Mouse (Mus musculus) 3T3-L1 (cell line): ENCODE results near the gene Slc2a2.

Experiments used
- DNase-seq: peaks from one replicate; pipeline ENCODE4 v3.0.0-alpha.2; 2015; ENCODE audit warnings: low read depth, low spot score

The Slc2a2 gene

DNA sequence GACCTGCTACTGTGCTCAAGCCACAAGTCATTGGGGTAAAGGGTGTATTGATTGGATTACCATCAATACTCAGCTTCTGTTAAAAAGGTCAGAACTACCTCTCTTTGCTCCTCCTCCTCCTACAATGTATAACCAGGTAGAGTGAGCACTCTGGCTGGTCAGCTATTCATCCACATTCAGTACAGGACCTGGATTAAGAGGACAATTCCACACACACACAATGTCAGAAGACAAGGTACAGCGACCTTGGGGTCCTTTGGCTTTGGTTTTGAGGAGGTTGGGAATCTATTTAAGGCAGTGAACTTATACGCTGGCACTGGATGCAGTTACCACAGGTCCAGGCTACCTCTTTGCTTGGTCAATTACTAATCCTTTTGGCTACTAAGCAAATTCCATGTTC lies at the start of gene Slc2a2:
Slc2a2 (plus strand) TSS at position 107 of the 400 bp plus-strand sequence.
- DNase-seq = no peak

DNA sequence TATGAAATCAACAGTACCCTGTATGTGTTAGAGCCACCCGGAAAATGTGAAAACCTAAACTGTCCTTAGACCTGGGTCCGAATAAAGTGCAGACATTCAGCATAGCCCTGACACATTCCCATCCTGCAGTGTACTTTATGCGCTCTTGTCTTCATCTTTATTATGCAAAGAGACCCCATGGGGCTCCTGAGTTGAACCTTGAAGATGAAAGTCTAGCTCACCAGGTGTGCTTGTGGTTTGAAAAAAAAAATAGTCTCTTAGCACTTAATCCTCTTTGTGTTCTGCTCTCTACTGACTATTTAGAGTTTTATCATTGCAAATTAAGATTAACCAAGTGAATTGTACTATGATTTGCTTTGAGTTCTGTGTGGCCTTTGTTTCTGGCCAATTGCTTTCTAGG lies 45.1 kb upstream of the Slc2a2 start:
- DNase-seq = no peak

DNA sequence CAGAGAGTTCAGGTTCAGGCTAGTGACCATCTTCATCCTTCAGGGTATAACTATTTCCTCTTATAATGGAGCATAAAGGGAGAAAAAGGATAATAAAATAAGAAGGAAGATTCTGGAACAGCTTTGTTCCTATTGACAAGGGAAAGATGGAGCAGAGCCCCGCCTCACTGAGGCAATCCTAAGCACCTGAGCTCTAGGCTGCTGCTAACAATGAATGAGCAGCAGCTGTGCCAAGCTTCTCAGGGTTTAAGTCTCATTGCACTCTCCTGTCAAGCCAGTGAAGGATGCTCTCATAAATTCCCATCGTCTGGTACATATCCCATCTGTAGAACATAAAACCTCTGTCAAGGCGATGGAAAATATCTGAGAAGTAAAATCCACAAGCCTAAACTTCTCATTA lies 44.7 kb upstream of the Slc2a2 start:
- no peak for DNase-seq

DNA sequence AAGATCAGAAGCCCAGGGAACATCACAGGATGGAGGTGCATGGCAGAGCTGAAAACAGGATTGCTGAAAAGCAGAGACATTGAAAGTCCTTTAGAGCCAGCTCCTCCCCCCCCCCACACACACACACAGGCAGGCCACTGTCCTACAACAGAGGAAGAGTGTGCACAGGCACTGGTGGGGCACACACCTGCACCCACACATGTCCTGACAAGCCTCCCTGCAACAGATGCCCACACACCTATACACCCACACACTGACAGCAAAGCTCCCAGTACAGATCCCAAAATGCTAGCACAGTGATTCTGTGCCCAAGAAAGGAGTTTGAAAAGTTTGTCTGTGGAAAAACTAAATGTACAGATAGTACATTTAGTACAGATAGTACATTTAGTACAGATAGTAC lies 43.0 kb upstream of the Slc2a2 start:
- DNase-seq = no peak

DNA sequence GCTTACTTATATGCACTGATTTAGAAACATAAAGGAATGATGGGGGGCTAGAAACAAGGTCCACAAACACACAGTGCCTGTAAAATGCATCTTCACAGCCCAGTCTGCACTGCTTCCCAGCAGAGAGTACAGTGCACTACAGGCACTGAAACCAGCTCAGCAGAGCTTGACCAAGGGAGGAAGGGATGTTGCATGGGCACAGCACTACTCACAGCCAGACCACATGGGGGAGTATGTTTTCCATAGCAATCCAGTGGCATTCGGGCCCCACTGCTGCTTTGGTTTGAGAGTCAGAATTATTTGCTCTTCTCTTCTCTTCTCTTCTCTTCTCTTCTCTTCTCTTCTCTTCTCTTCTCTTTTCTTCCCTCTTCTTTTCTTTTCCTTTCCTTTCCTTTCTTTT lies 39.4 kb upstream of the Slc2a2 start:
- peak; percentile 5 for DNase-seq

DNA sequence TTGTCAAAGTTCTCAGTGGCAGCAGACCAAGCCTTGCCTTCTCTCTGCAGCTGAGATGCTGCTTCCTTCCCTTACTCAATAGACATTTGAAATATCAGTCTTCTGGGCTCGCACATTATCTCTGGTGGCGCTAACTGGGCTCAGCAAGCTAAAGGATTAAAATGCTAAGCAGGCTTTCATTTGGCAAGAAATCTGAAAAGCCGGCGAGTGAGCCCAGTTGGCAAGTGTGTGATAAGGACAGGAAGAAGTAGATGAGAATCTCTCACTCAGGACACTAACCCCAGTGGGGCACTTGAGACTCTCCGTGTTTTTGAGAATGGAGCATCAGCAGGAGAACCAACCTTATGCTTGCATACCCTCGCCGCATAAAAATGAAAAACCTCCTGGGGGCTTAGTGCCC lies 16.9 kb upstream of the Slc2a2 start:
- DNase-seq = no peak

DNA sequence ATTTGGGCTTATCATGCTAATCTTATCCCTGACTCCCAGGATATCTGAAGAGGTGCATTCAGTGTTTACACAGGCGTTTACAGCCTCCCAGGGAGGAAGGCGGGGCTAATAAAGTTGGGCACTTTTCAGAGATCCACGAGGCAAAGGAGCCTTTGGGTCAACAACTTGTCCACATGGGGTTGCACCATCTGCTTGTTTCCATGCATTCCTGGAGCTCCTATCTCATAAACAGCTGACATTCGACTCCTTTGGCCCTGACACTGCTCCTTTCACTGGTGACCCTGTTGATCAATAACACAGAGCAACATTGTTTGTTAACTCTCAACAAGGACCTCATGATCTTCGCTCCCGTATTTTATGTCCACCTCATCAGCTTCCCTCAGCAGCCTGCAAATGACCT lies 15.8 kb upstream of the Slc2a2 start:
- no peak for DNase-seq

DNA sequence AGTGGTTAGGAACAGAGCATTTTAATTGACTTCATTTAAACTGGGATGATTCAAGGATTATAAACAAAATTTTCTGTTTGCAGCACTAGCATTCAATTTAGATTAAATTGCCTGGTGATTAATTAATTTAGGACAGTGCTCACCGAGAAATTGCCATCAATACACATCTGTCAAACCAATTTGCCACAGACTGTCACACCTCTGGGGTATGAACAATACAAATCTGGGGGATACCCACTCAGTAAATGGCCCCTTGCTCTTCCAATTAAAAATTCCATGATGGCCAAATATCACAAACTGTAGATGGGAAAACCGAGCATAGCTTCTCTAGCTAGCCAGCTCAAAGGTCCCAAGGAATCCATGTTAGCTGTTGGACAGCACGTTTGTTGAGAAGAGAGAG lies 15.3 kb upstream of the Slc2a2 start:
- no peak for DNase-seq

DNA sequence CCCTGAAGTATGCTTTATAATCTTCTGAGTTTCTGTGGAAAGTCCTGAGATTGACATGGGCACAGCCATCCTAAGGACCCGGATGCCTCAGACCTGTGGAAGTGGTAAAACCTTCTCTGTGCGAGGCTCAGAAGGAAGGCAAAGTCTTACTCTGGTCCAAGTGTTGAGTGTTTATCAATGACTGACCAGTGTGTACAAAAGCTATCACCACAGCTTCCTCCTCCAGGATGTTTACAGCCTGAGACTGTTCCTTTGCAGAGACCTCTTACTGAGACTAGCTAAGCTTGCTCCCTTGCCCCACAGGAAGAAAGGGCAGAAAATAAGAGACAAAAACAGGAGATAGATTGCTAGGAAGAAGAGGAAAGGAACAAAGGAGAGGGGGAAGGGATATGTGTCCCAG lies 12.2 kb upstream of the Slc2a2 start:
- DNase-seq = no peak

DNA sequence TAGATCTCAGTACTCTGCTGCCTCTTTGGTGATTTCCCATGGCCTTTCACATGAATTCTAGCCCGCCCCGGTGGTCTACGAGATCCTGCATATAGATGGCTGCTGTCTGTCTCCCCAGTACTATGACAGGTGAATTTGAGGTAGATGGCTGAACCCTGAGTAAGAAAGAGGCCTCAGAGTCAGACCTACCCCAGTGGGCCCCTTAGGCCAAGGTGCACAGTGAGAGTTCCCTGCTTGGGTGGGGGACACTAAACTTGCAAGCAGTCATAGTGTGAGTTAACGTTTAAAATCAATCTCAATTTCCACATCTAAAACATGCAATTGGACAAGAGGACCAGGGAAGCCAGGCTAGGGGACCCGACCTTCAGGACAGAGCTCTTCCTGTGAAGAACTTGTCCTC lies 2.9 kb upstream of the Slc2a2 start:
- DNase-seq = no peak

DNA sequence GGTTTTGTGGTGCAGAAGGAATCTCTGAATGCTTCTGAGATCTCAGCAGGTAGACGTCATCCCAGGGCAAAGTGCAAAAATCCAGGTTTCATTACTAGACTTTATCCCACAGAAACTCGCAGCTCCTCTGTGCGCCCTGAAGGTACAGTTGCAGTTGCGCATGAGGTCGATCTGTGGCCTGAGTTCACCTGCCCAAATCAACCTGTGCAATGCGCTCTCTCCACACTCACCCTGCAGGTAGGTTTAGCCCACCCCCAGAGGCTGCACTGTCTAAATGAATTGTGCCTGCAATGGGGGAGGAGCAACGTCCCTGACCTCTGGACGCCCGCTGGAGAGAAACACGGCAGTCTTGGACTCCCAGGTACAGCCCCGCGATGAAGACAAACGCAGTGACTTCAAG lies 2.1 kb upstream of the Slc2a2 start:
- no peak for DNase-seq

DNA sequence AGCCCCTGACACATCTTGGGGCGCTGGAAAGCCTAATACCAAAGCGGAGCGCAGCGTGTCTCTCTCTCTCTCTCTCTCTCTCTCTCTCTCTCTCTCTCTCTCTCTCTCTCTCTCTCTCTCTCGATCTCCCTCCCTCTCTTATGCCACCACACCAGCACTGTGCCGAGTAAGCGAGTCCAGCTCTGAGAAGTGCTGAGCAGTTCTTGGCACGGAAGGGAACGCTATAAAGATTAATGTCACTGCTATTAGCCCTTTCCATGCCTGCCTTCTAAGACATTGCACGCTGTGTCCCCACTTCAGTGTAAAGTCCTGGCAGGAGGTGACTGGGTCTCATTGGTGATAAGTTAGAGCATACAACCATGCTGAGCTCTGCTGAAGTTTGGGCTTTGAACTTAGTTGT lies 1.5 kb upstream of the Slc2a2 start:
- no peak for DNase-seq

DNA sequence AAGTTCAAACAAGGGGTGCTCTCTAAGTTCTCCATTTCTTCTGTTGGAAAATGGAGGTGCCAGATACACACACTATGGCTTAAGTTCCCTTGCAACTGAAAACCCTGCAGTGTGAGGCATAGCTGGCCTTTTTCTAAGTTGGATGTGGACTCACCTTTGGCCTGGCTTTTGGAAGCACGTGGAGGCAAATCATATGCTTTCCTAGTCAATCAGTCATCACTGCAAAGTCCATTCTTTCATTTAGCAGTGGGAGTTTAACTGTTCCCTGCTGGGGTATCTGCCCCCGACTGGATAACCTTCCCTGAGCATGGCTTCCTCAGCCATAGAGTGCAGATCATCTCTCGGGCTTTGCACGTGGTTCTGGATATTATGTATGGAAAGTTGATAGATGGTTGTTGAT lies 1.9 kb downstream of the Slc2a2 start:
- DNase-seq = no peak

DNA sequence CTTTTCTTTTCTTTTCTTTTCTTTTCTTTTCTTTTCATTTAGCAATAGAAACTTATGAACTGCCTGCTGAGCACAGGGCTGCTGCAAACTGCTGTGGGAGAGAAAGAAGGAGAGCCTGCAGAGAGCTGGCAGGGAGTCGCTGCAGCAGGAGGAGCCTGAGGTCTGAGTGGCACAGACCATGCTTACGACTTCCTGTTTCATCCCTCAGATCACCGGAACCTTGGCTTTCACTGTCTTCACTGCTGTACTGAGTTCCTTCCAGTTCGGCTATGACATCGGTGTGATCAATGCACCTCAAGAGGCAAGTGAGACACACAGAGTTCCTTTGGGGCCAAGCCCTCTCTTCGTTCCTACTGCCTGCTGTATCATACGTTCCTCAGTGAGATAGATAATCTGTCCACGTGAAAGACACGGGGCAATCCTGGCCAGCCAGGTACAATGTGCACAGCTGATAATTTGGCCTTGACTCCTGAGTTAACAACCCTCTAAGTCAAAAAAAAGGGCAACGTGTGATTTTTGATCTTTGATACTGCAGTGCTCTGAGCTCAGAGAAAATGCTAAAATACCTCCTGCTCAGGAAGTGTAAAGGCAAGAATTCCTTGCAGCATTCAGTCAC lies 7.9 kb downstream of the Slc2a2 start:
- no peak for DNase-seq

DNA sequence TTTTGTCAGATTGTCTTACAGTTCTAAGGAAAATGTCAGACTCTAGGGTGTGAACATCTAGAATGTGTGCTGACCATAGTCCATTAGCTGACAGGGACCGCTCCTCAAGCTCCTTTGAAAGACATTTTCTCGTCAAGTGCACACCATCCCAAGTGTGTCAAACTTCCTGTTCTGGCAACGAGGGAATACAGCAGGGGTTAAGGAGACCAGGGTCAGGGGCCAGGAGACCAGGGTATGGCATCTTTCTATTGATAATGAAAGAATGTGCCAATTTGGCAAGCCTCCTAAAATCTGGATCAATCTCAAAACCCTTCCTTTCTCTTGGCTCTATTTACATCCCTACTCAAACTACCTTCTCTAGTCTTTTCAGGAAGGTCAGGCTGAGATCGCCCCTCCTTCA lies 9.0 kb downstream of the Slc2a2 start:
- no peak for DNase-seq

DNA sequence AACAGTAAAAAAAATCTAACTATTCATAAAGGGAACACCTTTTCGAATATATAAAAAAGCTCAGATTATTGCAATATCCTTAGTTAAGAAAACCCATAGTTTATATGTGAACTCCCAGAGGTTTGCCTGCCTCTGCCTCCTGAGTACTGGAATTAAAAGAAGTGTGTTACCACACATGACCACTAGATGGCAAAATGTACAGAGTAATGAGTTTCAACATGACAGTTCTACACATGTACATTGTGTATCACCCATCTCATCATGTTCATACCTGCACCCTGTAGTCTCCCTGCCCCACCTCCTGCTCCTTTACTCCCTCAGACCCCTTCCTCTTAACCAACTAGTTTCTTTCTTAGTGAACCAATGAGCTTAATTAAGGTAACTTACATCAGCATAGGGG lies 12.0 kb downstream of the Slc2a2 start:
- peak; percentile 73 for DNase-seq

DNA sequence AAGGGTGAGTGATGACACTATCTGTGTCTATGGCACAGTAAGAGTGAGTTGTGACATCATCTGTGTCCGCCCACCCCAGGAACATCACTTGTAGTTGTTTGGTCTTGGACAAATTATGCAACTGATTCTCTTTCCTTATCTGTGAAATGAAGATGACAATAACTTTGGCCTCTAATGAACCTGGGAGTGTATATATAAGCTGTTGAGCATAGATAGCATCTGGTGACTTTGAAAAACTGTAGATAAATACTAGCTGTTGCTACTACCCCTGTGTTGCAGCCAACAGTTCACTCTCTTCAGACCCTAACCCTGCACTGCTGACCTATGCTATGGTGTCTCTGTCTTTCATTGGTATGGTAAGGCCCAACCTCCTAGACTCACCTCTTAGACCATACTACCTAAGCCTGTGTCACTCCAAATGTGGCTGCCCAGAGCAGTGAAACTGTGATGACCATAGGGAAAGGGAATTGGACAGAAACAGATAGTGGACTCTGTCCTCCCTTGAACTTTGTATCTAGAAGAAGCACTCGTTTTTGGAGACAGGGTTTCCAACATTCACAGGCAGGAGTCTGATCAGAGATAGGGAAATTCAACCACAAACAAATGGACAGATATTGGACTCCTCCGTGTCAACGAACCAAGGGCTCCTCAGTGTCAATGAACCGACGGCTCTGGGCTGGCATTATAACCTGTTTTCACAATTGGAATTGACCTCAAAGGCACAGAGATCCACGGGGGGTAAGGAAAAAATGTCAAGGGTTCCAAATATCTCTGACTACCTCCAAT lies 16.4 kb downstream of the Slc2a2 start:
- no peak for DNase-seq

DNA sequence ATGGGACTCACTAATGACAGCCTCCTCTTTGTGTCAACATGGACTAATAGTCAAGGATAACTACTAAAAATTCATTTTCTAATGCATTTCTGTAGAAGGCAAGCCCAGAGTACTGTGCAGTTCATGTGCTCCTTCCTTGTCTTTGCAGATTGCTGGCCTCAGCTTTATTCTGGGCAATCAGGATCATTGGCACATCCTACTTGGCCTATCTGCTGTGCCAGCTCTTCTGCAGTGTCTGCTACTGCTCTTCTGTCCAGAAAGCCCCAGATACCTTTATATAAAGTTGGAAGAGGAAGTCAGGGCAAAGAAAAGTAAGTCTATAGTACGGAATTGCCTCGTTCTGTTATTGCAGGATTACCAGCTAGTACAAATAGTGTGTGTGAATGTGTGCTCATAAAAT lies 20.8 kb downstream of the Slc2a2 start:
- no peak for DNase-seq

DNA sequence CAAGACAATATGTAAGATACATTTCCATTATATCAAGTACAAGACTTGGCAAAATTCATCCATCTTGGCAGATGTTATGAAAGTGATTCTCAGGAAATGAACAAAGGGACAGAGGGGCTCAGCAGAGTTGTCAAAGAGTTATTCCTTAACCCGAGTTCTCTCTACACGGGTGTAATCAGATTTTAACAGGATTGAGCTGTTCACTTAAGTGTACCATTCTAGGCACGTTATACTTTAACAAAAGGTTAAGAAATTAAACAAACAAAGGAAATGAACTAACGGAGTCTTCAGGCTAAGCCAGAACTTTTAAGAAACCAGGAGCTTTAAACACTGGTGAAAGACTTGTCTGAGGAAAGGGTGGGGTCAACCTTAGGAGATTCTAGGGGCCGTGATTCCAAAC lies 23.5 kb downstream of the Slc2a2 start:
- DNase-seq = no peak

DNA sequence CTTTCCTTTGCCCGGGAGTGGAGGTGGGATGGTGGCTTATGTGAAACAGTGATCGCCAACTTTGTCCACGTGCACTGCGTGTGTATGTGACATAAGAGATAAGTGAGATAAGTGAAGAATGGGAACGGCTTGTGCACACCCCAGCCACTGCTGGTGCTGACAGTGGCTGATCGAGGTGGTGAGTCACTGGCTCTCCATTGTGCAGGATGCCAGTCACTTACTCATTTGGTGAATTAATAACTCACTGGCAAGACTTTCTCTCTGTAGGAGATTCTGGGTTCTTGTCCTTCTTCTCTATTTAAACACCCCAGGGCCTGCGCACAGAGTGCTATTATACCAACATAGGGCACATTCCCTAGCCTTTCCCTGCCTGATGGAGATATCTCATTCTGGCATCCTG lies 24.1 kb downstream of the Slc2a2 start:
- DNase-seq = peak; percentile 51

DNA sequence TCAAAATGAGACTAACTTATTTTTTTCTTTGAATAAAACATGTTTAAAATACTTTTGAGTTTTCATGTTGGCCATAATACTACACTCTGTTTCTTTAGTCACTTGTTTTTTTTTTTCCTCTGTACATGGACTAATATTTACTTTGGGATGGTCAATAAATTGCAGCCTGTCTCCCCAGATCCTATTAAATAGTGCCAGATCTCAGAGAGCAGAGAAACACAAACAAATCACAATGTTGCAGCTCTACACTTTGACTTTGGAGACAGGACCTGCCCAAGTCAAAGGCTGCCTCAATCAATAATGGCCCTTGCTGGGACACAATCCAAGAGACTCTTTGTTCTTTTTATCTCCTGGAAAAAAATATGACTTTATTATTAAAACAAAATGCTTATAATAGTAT lies 24.8 kb downstream of the Slc2a2 start:
- no peak for DNase-seq

DNA sequence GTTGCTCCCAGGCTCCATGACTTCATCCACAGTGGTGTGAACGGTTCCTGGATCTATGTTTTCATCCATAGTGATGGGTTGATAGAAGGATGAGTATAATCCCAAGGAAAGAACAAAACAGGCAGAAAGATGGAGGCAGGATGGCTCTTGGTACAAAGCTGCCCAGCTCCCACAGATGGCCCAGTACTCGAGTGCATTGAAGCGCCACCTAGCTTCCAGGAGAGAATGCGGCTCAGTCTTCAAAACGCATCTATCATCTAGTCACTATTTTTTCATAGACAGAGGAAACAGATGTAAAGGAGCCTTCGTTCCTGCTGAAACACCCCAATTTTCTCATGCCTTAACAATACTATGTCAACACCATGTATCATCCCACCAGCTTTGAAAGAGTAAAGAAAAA lies 25.8 kb downstream of the Slc2a2 start:
- no peak for DNase-seq

DNA sequence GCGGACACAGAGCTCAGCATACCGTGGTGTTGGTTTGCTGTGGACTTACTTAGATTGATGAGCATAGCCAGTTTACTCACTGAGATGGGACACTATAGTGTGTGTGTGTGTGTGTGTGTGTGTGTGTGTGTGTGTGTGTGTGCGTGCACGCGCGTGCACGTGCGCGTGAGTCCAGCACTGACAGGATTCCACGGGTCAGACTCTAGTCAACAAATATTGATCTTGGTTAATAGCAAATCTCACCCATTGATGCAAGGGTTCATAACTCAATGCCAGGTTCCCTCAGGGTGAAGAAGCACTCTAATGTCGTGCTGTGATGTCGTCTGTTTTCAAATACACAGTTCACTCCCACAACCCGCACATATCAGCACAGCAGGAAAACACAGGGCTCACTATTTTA lies 27.5 kb downstream of the Slc2a2 start:
- DNase-seq = no peak

DNA sequence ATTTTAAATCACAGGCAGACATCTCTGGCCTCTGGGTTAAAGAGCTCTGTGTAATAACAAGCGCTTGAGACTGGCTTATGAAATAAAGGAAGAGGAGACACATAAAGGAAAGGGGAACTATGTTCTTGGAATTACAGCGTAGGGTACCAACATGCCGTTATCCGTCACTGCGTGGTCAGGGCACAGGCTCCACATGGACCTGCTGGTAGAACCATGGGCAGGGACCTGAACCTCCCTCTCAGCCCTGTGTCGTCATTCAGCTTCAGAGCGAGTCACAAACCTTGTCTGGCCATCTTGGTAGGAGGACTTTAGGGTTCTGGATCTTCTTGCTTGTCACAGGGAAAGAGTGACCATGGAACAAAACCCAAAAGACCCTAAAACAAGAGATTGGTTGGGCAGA lies 28.7 kb downstream of the Slc2a2 start:
- no peak for DNase-seq
